Mouse (Mus musculus) limb, embryonic 12.5 days (tissue): ENCODE measurements at regions not wholly inside any gene's neighbourhood (a gene's known extent, or its start where the extent isn't known, plus 50 kb on each side); places are given as distances from the start of the nearest gene placed in this dataset.

Source experiments
- ATAC-seq: fragments of 200-750 bp; cut with Nextera tagmentation; 2 replicates; pipeline ENCODE4 v1.8.0; 2017; ENCODE audit warnings: low read depth, moderate TSS enrichment; ENCODE audit not compliant: insufficient number of reproducible peaks, insufficient read depth, low FRiP score, low TSS enrichment
- H3K27ac ChIP-seq: fragments of 300-500 bp; sonication (generic); 2 replicates; pipeline ENCODE4 v1.5.1; 2016; ENCODE audit warnings: mild to moderate bottlenecking, moderate library complexity
- H3K27me3 ChIP-seq: fragments of 300-500 bp; sonication (generic); 2 replicates; pipeline ENCODE4 v1.6.1; 2016; ENCODE audit warnings: mild to moderate bottlenecking, moderate library complexity
- H3K36me3 ChIP-seq: fragments of 300-500 bp; sonication (generic); 2 replicates; pipeline ENCODE4 v1.6.1; 2016; ENCODE audit warnings: mild to moderate bottlenecking, moderate library complexity
- H3K4me1 ChIP-seq: fragments of 300-500 bp; sonication (generic); replicated peaks from 2 replicates; pipeline ENCODE4 v1.6.1; 2016
- H3K4me2 ChIP-seq: fragments of 300-500 bp; sonication (generic); 2 replicates; pipeline ENCODE4 v1.6.1; 2016; ENCODE audit warnings: mild to moderate bottlenecking, moderate library complexity
- H3K4me3 ChIP-seq: fragments of 300-500 bp; sonication (generic); replicated peaks from 2 replicates; pipeline ENCODE4 v1.5.1; 2016; ENCODE audit warnings: mild to moderate bottlenecking
- H3K9ac ChIP-seq: fragments of 300-500 bp; sonication (generic); replicated peaks from 2 replicates; pipeline ENCODE4 v1.6.1; 2016; ENCODE audit warnings: mild to moderate bottlenecking, moderate library complexity
- H3K9me3 ChIP-seq: fragments of 300-500 bp; sonication (generic); 2 replicates; pipeline ENCODE4 v1.6.1; 2016; ENCODE audit warnings: mild to moderate bottlenecking, moderate library complexity
- WGBS: fragments of 180-500 bp; shearing (Covaris S2); methylation state at CpG from one replicate; pipeline ENCODE4 v1.1.7; 2016; 5-methylcytosine and 5-hydroxymethylcytosine counted together

- no peak overlapping the region for H3K27ac ChIP-seq
- 9% methylated on average over 5 of the region's 5 CpGs for WGBS
- no peak for ATAC-seq
- no peak overlapping the region for H3K4me3 ChIP-seq
- H3K36me3 ChIP-seq, result no peaks in the 10 kb centered on the region
- peaks cover 9% of the 10 kb centered on the region; the same call in 1 of the 2 replicates for H3K27me3 ChIP-seq
- H3K9me3 ChIP-seq, result no peaks in the 10 kb centered on the region
- H3K9ac ChIP-seq, result no peak overlapping the region
- peaks cover 38% of the 10 kb centered on the region for H3K4me1 ChIP-seq
- H3K4me2 ChIP-seq, result no peak overlapping the region
Measured at GRCm38 (mm10) chr1:155025862-155026478, 73.5 kb downstream of the Ier5 start.

GRCm38 (mm10) chr1:155023324-155023723 is 76.1 kb downstream of the Ier5 start:
- 75% methylated on average over 11 of the region's 11 CpGs for WGBS
- Histone ChIP-seq H3K4me1 (peaks cover 28% of the 10 kb centered on the region), H3K9ac (no peak overlapping the region), H3K27ac (no peak overlapping the region), H3K4me3 (no peak overlapping the region), H3K9me3 (no peaks in the 10 kb centered on the region), H3K27me3 (0 out of 2 replicates have a peak, but pooled peaks cover 6% of the 10 kb centered on the region), H3K4me2 (no peak overlapping the region), H3K36me3 (no peaks in the 10 kb centered on the region)
- ATAC-seq, result no peak

- 85% methylated on average over 3 of the region's 3 CpGs for WGBS
- Histone ChIP-seq H3K4me1 (peaks cover 8% of the 10 kb centered on the region; the same call in 1 of the 2 replicates), H3K4me2 (no peak overlapping the region), H3K27me3 (peaks cover 3% of the 10 kb centered on the region; the same call in 1 of the 2 replicates), H3K27ac (no peak overlapping the region), H3K4me3 (no peak overlapping the region), H3K9me3 (no peaks in the 10 kb centered on the region), H3K36me3 (no peaks in the 10 kb centered on the region), H3K9ac (no peak overlapping the region)
- ATAC-seq, result no peak
Measured at GRCm38 (mm10) chr1:155015669-155016068, 83.8 kb downstream of the Ier5 start.

- Histone ChIP-seq H3K36me3 (no peaks in the 10 kb centered on the region), H3K4me2 (no peak overlapping the region), H3K4me1 (peaks cover 8% of the 10 kb centered on the region; the same call in 1 of the 2 replicates), H3K27ac (no peak overlapping the region), H3K4me3 (no peak overlapping the region), H3K9me3 (no peaks in the 10 kb centered on the region), H3K9ac (no peak overlapping the region), H3K27me3 (no peaks in the 10 kb centered on the region; the same call in 1 of the 2 replicates)
- ATAC-seq, result no peak
- 85% methylated on average over 3 of the region's 3 CpGs for WGBS
Measured at GRCm38 (mm10) chr1:155014944-155015343, 84.5 kb downstream of the Ier5 start.

GRCm38 (mm10) chr1:155013784-155014183 is 85.7 kb downstream of the Ier5 start:
- no peak for ATAC-seq
- H3K4me1 ChIP-seq, result peaks cover 3% of the 10 kb centered on the region; the same call in 1 of the 2 replicates
- WGBS, result 42% methylated on average over 4 of the region's 4 CpGs
- H3K36me3 ChIP-seq, result no peaks in the 10 kb centered on the region
- no peaks in the 10 kb centered on the region for H3K9me3 ChIP-seq
- H3K27me3 ChIP-seq, result no peaks in the 10 kb centered on the region; the same call in 1 of the 2 replicates
- H3K9ac ChIP-seq, result no peak overlapping the region
- no peak overlapping the region for H3K4me2 ChIP-seq
- no peak overlapping the region for H3K27ac ChIP-seq
- H3K4me3 ChIP-seq, result no peak overlapping the region

- Histone ChIP-seq H3K27me3 (no peaks in the 10 kb centered on the region; the same call in 1 of the 2 replicates), H3K9ac (no peak overlapping the region), H3K36me3 (no peaks in the 10 kb centered on the region), H3K4me1 (no peaks in the 10 kb centered on the region; the same call in 1 of the 2 replicates), H3K9me3 (no peaks in the 10 kb centered on the region), H3K4me3 (no peak overlapping the region), H3K4me2 (no peak overlapping the region), H3K27ac (no peak overlapping the region)
- no peak for ATAC-seq
- 75% methylated on average over 4 of the region's 4 CpGs for WGBS
Measured at GRCm38 (mm10) chr1:155013361-155013760, 86.1 kb downstream of the Ier5 start.

- 15% methylated on average over 16 of the region's 16 CpGs for WGBS
- H3K4me1 ChIP-seq, result no peaks in the 10 kb centered on the region
- H3K4me2 ChIP-seq, result no peak overlapping the region
- no peak overlapping the region for H3K9ac ChIP-seq
- peaks cover 10% of the 10 kb centered on the region for H3K27me3 ChIP-seq
- H3K36me3 ChIP-seq, result no peaks in the 10 kb centered on the region
- peak; percentile 64; the same call in 1 of the 2 replicates for ATAC-seq
- no peak overlapping the region for H3K27ac ChIP-seq
- no peak overlapping the region for H3K4me3 ChIP-seq
- H3K9me3 ChIP-seq, result no peaks in the 10 kb centered on the region
Measured at GRCm38 (mm10) chr1:155006539-155007486, 92.6 kb downstream of the Ier5 start.

- Histone ChIP-seq H3K4me2 (no peak overlapping the region), H3K27ac (no peak overlapping the region), H3K27me3 (peaks cover 10% of the 10 kb centered on the region), H3K9ac (no peak overlapping the region), H3K4me1 (no peaks in the 10 kb centered on the region), H3K36me3 (no peaks in the 10 kb centered on the region), H3K4me3 (no peak overlapping the region), H3K9me3 (no peaks in the 10 kb centered on the region)
- ATAC-seq, result no peak
- WGBS, result 87% methylated on average over 10 of the region's 10 CpGs
Measured at GRCm38 (mm10) chr1:155006099-155006498, 93.3 kb downstream of the Ier5 start.

GRCm38 (mm10) chr1:155000301-155000700 is 99.1 kb downstream of the Ier5 start:
- H3K4me2 ChIP-seq, result no peak overlapping the region
- no peak overlapping the region for H3K27ac ChIP-seq

GRCm38 (mm10) chr1:154999501-155000131 is 99.8 kb downstream of the Ier5 start:
- Histone ChIP-seq H3K27me3 (peaks cover 3% of the 10 kb centered on the region; the same call in 1 of the 2 replicates), H3K9ac (no peak overlapping the region), H3K4me2 (no peak overlapping the region), H3K9me3 (no peaks in the 10 kb centered on the region), H3K4me3 (no peak overlapping the region), H3K4me1 (peaks cover 10% of the 10 kb centered on the region), H3K36me3 (no peaks in the 10 kb centered on the region), H3K27ac (no peak overlapping the region)
- no peak for ATAC-seq
- WGBS, result 81% methylated on average over 9 of the region's 9 CpGs

More at GRCm38 (mm10) chr1:155000301-155000700, 99.1 kb downstream of the Ier5 start:
- no peaks in the 10 kb centered on the region for H3K36me3 ChIP-seq
- ATAC-seq, result no peak
- no peaks in the 10 kb centered on the region for H3K9me3 ChIP-seq
- no peak overlapping the region for H3K9ac ChIP-seq
- no peak overlapping the region for H3K4me3 ChIP-seq
- peaks cover 9% of the 10 kb centered on the region for H3K27me3 ChIP-seq
- peaks cover 9% of the 10 kb centered on the region for H3K4me1 ChIP-seq
